Mouse (Mus musculus): ENCODE measurements around the gene Pdk1. TPM values are rescaled to one million over a fixed set of nuclear protein-coding genes. Genes with fewer than 3 reads are reported as not detected.
A peak's percentile ranks its signal among the peaks of the same experiment; 100 is the strongest.
"Not testable (repeated sequence)": the region's sequence is repeated elsewhere in the genome, so short reads cannot be mapped to it uniquely, and the experiment has no call there.

Gene Pdk1
- polyA plus RNA-seq, 1 experiment, result 1.1 TPM

DNA sequence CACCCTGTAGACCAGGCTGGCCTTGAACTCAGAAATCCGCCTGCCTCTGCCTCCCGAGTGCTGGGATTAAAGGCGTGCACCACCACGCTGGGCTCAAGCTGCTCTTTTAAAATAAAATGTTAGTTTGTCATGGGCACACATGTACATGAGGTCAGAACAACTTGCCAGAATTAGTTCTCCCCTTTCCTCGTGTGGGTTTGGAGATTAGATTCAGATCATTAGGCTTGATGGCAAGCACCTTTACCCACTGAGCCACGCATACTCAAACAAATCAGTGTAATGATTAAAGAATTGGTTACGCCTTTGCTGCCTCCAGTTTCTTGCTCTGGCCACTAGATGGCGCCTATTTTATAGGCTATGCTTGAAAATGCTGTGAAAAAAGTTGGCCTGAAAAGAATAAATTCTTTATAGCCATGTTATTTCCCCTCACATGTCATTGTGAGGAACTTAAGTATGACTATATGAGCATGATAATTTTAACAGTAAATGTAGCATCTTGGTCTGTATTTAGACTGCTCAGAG is 25.4 kb downstream of the Pdk1 start:
- Histone ChIP-seq H3ac (ENCODE audit: control insufficient read depth, insufficient read length, low read depth) (no peak overlapping the region), H3K79me3 (ENCODE audit: low read depth) (no peaks in the 10 kb centered on the region), H3K27me3 (ENCODE audit: control insufficient read depth, insufficient read depth, insufficient read length) (no peaks in the 10 kb centered on the region), H3K4me3 (ENCODE audit: insufficient read depth, poor library complexity, severe bottlenecking) (no peak overlapping the region), H3K36me3 (ENCODE audit: control insufficient read depth, insufficient read depth) (no peaks in the 10 kb centered on the region), H3K79me2 (ENCODE audit: control insufficient read depth, insufficient read depth) (no peaks in the 10 kb centered on the region)
- TF ChIP-seq CTCF (IDR thresholded peaks at IDR 0.05; ENCODE audit: control insufficient read depth, insufficient read depth, insufficient read length), result no peak
- TF ChIP-seq CEBPB (IDR thresholded peaks at IDR 0.05; ENCODE audit: low read depth), result no peak
- no peak for TF ChIP-seq MAX (IDR thresholded peaks at IDR 0.05)
- no peak for TF ChIP-seq MYOD1 (IDR thresholded peaks at IDR 0.05; ENCODE audit: control insufficient read depth, insufficient read length, low read depth)

DNA sequence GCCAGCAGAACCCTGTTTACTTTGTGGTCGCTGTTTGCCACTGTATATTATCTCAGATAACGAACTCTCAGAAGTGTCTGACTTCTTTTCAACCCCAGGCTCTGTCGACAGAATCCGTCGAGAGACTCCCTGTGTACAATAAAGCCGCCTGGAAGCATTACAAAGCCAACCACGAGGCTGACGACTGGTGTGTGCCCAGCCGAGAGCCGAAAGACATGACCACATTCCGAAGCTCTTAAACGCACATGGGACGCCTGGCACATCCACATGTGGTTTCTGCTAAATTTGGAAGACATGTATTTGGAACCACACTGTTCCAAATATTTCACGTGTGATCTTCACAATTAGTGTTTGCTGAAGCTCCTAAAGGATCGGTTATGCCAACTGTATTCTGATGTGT is 26.9 kb downstream of the Pdk1 start:
- H3K79me2 ChIP-seq (ENCODE audit: control insufficient read depth, insufficient read depth), result no peaks in the 10 kb centered on the region
- TF ChIP-seq MAX (IDR thresholded peaks at IDR 0.05) (no peak), CEBPB (IDR thresholded peaks at IDR 0.05; ENCODE audit: low read depth) (no peak), USF1 (IDR thresholded peaks at IDR 0.05; ENCODE audit: low read depth) (no peak)

GRCm38 (mm10) chr2:71905154-71905553 is 32.1 kb downstream of the Pdk1 start:
- TF ChIP-seq MYOD1 (IDR thresholded peaks at IDR 0.05; ENCODE audit: control insufficient read depth, insufficient read length, low read depth) (peak; percentile 55), USF1 (IDR thresholded peaks at IDR 0.05; ENCODE audit: low read depth) (no peak)
- Histone ChIP-seq H3ac (ENCODE audit: control insufficient read depth, insufficient read length, low read depth) (no peak overlapping the region), H3K79me2 (ENCODE audit: control insufficient read depth, insufficient read depth) (no peaks in the 10 kb centered on the region), H3K79me3 (ENCODE audit: low read depth) (no peaks in the 10 kb centered on the region), H3K36me3 (ENCODE audit: control insufficient read depth, insufficient read depth) (no peaks in the 10 kb centered on the region), H3K27me3 (ENCODE audit: control insufficient read depth, insufficient read depth, insufficient read length) (no peaks in the 10 kb centered on the region), H3K4me3 (ENCODE audit: insufficient read depth, poor library complexity, severe bottlenecking) (no peak overlapping the region)

More for the DNA sequence above, 26.9 kb downstream of the Pdk1 start:
- no peaks in the 10 kb centered on the region for H3K36me3 ChIP-seq (ENCODE audit: control insufficient read depth, insufficient read depth)
- no peak overlapping the region for H3ac ChIP-seq (ENCODE audit: control insufficient read depth, insufficient read length, low read depth)
- no peaks in the 10 kb centered on the region for H3K27me3 ChIP-seq (ENCODE audit: control insufficient read depth, insufficient read depth, insufficient read length)
- no peaks in the 10 kb centered on the region for H3K79me3 ChIP-seq (ENCODE audit: low read depth)
- H3K4me3 ChIP-seq (ENCODE audit: insufficient read depth, poor library complexity, severe bottlenecking), result no peak overlapping the region

- not testable (repeated sequence) for H3ac ChIP-seq (ENCODE audit: control insufficient read depth, insufficient read length, low read depth); H3K79me3 ChIP-seq (ENCODE audit: low read depth); H3K27me3 ChIP-seq (ENCODE audit: control insufficient read depth, insufficient read depth, insufficient read length); H3K79me2 ChIP-seq (ENCODE audit: control insufficient read depth, insufficient read depth); H3K4me3 ChIP-seq (ENCODE audit: insufficient read depth, poor library complexity, severe bottlenecking); H3K36me3 ChIP-seq (ENCODE audit: control insufficient read depth, insufficient read depth)
These were observed 33.3 kb downstream of the Pdk1 start for GRCm38 (mm10) chr2:71906356-71906755.

GRCm38 (mm10) chr2:71913911-71914310 is 40.9 kb downstream of the Pdk1 start:
- Histone ChIP-seq H3K36me3 (ENCODE audit: control insufficient read depth, insufficient read depth) (no peaks in the 10 kb centered on the region), H3K79me3 (ENCODE audit: low read depth) (no peaks in the 10 kb centered on the region), H3K79me2 (ENCODE audit: control insufficient read depth, insufficient read depth) (no peaks in the 10 kb centered on the region), H3ac (ENCODE audit: control insufficient read depth, insufficient read length, low read depth) (no peak overlapping the region), H3K27me3 (ENCODE audit: control insufficient read depth, insufficient read depth, insufficient read length) (no peaks in the 10 kb centered on the region), H3K4me3 (ENCODE audit: insufficient read depth, poor library complexity, severe bottlenecking) (no peak overlapping the region)
- no peak for TF ChIP-seq CTCF (IDR thresholded peaks at IDR 0.05; ENCODE audit: control insufficient read depth, insufficient read depth, insufficient read length)
- TF ChIP-seq USF1 (IDR thresholded peaks at IDR 0.05; ENCODE audit: low read depth), result no peak
- TF ChIP-seq MYOD1 (IDR thresholded peaks at IDR 0.05; ENCODE audit: control insufficient read depth, insufficient read length, low read depth), result no peak
- no peak for TF ChIP-seq MAX (IDR thresholded peaks at IDR 0.05)
- TF ChIP-seq MYOG (IDR thresholded peaks at IDR 0.05; ENCODE audit: control insufficient read depth, extremely low read depth, insufficient read length), result no peak
- no peak for TF ChIP-seq CEBPB (IDR thresholded peaks at IDR 0.05; ENCODE audit: low read depth)
- no peak for TF ChIP-seq FOSL1 (IDR thresholded peaks at IDR 0.05; ENCODE audit: insufficient read depth, low read length, poor library complexity, severe bottlenecking)

DNA sequence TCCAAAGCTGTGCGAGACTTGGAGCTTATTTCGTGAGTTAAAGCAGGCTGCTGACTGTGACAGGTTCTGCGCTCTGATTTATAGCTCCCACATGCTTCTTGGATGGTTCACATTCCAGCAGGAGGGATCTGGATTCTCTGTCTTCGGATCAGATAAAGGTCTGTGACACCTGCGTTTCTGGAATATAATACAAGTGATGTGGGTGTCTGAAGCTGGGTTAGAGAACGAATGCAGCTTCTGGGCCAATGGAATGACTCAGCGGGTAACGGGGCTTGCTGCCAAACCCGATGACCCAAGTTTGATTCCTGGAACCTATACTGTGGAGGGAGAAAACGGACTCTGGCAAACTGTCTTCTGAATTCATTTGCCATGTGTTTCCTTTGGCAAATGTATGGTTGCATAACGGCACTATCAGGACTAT is 46.2 kb downstream of the Pdk1 start:
- Histone ChIP-seq H3K4me3 (ENCODE audit: insufficient read depth, poor library complexity, severe bottlenecking) (no peak overlapping the region), H3K36me3 (ENCODE audit: control insufficient read depth, insufficient read depth) (no peaks in the 10 kb centered on the region), H3K79me3 (ENCODE audit: low read depth) (no peaks in the 10 kb centered on the region), H3K27me3 (ENCODE audit: control insufficient read depth, insufficient read depth, insufficient read length) (no peaks in the 10 kb centered on the region), H3K79me2 (ENCODE audit: control insufficient read depth, insufficient read depth) (no peaks in the 10 kb centered on the region), H3ac (ENCODE audit: control insufficient read depth, insufficient read length, low read depth) (no peak overlapping the region)
- TF ChIP-seq FOSL1 (IDR thresholded peaks at IDR 0.05; ENCODE audit: insufficient read depth, low read length, poor library complexity, severe bottlenecking) (no peak), CEBPB (IDR thresholded peaks at IDR 0.05; ENCODE audit: low read depth) (no peak), CTCF (IDR thresholded peaks at IDR 0.05; ENCODE audit: control insufficient read depth, insufficient read depth, insufficient read length) (no peak), MAX (IDR thresholded peaks at IDR 0.05) (no peak), MYOG (IDR thresholded peaks at IDR 0.05; ENCODE audit: control insufficient read depth, extremely low read depth, insufficient read length) (no peak), USF1 (IDR thresholded peaks at IDR 0.05; ENCODE audit: low read depth) (no peak), MYOD1 (IDR thresholded peaks at IDR 0.05; ENCODE audit: control insufficient read depth, insufficient read length, low read depth) (peak; percentile 59)

DNA sequence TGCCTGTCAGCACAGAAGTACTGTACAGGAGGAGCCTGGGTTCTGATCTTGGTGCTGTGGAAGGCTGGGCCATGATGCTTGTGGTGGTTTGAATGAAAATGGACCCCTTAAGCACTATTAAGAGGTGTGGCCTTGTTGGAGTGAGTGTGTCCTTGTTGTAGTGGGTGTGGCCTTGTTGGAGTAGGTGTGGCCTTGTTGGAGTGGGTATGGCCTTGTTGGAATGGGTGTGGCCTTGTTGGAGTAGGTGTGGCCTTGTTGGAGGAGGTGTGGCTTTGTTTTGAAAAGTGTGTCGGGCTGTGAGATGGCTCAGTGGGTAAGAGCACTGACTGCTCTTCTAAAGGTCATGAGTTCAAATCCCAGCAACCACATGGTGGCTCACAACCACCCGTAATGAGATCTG is 51.9 kb downstream of the Pdk1 start:
- not testable (repeated sequence) for H3K27me3 ChIP-seq (ENCODE audit: control insufficient read depth, insufficient read depth, insufficient read length); H3K79me2 ChIP-seq (ENCODE audit: control insufficient read depth, insufficient read depth); H3K36me3 ChIP-seq (ENCODE audit: control insufficient read depth, insufficient read depth); H3K79me3 ChIP-seq (ENCODE audit: low read depth); H3ac ChIP-seq (ENCODE audit: control insufficient read depth, insufficient read length, low read depth); H3K4me3 ChIP-seq (ENCODE audit: insufficient read depth, poor library complexity, severe bottlenecking)

Measured in C2C12 (cell line).